Mouse (Mus musculus): Measurements from ENCODE around the gene Spns1. TPM values are rescaled to one million over a fixed set of nuclear protein-coding genes. Genes with fewer than 3 reads are reported as not detected.
"Not testable (repeated sequence)": the region's sequence is repeated elsewhere in the genome, so short reads cannot be mapped to it uniquely, and the experiment has no call there.

Spns1 gene
- 10 to 100 TPM; 87.5 to 89.6 TPM for total RNA-seq (2021)

DNA sequence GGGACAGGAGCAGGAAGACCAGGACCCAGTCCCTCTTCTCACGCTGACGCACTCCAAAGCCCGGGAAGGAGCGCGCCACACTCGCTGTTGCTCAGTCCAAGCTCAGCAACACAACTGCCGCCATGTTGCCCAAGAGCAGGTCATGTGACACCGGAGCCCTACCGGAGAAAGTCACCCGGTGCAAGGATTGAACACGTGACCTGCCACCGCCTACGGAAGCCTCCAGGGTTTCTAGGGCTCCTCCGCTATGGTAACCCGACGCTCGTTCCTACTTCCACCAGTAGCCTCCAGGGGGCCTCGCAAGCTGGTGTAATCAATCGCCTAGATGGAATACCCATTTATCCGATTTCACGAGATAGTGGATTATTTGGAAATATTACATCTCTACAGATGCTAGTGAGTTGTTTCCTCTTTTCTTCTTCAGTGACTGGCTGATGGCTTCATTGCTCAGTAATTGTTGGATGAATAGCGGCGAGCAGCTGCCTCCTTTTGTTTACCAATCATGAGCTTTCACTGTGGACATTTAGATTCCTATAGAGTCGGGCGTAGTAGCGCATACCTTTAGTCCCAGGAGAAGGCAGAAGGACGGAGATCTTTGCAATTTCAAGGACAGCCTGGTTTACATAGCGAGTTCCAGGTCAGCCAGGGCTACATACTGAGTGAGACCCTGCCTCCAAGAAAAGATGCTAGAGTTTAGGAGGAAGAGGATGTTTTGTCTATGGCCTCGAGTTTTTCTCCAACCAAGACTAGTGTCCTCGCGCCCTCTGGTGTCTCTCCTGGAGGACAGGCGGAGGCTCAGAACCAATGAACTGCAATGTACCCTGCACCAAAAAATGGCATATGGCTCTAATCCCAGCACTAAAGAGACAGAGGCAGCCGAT, at the start of gene Spns1:
Spns1 (minus strand) TSS at position 173 of the 881 bp plus-strand sequence.
- DNase-seq (ENCODE audit: extremely low spot score in 1 of 2, low spot score in 1 of 2) = peak; percentile 82 to 97

DNA sequence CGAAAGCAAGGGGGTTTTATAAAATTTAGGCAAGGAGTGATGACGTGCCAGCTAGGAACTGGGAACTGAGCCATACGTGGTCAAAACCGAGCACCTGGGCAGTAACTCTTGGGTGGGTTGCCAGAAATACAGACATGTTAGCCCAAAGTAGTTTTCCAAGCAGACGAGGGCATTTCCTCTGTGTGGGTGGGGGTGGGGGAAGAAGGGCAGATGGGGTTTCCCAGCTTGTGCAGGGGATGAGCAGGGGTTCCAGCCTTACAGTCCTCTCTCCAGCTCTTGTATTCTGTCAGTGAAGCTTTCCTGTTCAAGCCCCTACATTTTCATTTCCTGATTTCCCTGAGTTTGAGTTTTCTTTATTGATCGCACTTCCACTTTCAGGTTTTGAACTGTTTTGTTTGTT, 46.9 kb upstream of the Spns1 start:
- no peak for DNase-seq (ENCODE audit: extremely low spot score in 1 of 2, low spot score in 1 of 2)

- DNase-seq (ENCODE audit: extremely low spot score in 1 of 2, low spot score in 1 of 2) = no peak
Measured at GRCm38 (mm10) chr7:126421756-126422155, 44.5 kb upstream of the Spns1 start.

DNA sequence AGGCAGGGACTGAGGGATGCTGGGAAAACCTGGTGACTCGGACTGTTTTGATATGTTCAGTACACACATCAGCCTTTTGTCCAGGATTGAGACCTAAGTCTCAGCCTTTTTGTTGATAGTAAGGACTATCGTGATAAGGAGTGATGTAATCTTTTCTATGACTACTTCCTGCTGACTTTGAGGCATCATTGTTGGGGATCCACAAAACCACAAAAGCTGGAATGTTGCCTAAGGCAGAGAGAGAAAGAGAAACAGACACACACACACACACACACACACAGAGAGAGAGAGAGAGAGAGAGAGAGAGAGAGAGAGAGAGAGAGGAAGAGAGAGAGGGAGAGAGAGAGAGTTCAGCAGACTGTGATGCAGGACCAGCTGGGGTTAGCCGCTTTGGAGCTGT, 41.2 kb upstream of the Spns1 start:
- DNase-seq (ENCODE audit: extremely low spot score in 1 of 2, low spot score in 1 of 2) = no peak

- DNase-seq (ENCODE audit: extremely low spot score in 1 of 2, low spot score in 1 of 2) = no peak
Measured at GRCm38 (mm10) chr7:126417606-126418005, 40.4 kb upstream of the Spns1 start.

DNA sequence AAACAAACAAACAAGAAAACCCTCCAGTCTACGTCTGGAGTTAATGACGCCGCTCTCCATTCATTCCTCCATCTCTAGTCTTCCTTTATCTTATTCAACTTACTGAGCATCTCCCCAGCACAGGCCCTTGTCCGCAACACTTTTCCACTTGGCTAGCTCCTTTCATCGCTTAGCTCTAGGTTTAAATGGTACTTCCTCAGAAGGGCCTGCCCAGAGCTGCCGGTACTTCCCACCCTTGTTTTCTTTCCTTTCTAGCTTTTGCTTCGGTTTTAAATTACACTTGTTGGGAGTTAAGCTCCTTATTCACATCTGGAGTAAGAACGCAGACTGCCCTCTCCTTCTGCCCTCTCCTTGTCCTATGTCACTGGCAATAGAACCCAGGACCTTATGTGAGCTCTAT, 39.8 kb upstream of the Spns1 start:
- no peak for DNase-seq (ENCODE audit: extremely low spot score in 1 of 2, low spot score in 1 of 2)

DNA sequence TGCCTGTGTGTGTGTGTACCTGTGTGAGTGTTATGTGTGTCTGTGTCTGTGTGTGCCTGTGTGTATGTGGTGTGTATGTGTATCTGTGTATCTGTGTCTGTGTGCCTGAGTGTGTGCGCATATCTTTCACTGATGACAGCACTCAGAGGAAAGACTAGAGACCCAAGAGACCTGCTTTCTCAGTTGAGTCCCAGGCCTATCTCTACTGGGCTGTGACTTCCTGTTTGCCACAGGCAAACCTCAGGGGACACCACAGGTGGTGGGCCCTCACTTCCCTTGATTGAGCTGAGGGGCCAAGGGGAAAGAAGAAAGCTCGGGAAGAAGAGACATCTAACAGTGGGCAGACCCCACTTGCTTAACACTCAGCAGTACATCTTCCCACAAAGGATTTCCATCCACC, 39.4 kb upstream of the Spns1 start:
- no peak for DNase-seq (ENCODE audit: extremely low spot score in 1 of 2, low spot score in 1 of 2)

DNA sequence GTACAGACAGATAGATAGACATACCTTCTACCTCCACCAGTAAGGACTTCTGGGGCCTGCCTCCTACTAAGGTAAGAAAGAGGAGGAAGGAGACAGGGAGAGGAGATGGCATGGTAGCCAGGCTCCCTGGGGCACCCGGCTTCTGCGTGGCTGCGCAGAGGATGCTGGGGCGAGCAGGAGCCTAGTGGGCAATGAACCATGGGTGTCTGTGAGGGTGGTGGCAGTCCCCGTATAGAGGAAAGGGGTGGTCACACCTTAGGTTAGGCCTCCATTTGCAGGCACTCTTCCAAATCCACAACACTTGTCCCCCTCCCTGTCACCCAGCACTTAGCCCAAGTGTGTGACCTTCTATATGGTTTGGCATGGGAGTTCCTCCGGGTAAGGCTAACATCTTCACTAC, 37.5 kb upstream of the Spns1 start, which contains the start of gene Cd19:
Cd19 (minus strand) TSS at position 165 of the 400 bp plus-strand sequence.
- DNase-seq (ENCODE audit: extremely low spot score in 1 of 2, low spot score in 1 of 2) = no peak

DNA sequence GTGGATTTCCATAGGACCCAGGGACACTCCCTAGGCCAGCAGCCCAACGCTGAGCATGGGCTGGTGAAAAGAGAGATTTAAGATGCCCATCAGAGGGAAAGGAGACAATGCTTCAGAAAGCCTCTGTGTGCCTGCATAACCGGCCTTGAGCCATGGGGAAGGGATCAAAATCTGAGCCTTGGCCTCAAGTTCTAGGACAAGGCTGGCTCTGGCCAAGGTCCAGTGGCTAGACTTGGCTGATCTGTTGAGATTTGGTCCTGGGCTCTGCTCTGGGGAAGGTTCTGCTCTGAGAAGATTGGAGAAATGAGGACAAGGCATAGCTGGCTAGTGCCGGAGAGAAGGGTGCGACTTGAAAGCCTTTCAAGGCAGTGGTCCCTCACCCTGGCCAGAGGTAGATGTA, 33.8 kb upstream of the Spns1 start:
- no peak for DNase-seq (ENCODE audit: extremely low spot score in 1 of 2, low spot score in 1 of 2)

GRCm38 (mm10) chr7:126408686-126409085, 31.4 kb upstream of the Spns1 start:
- no peak for DNase-seq (ENCODE audit: extremely low spot score in 1 of 2, low spot score in 1 of 2)

- not testable (repeated sequence) for DNase-seq (ENCODE audit: extremely low spot score in 1 of 2, low spot score in 1 of 2)
Measured at GRCm38 (mm10) chr7:126402518-126402917, 25.3 kb upstream of the Spns1 start.

DNA sequence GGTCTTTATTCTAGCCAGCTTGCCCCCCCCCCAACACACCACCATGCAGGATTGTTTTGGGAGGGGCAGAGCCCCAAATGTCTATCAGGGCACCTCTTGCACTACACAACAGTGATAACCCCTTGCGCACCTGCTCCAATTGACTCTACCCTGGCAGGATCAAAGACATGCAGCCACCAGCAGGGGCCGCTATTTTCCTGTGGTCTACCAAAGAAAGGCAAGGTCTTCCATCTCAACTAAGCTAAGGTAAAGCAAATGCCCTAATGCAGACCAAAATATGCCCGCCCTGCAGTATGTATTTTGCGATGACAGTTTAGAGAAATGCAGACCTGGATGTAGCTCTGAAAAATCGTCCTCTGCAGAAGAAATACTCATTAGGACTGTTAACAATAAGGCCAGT, 22.3 kb upstream of the Spns1 start:
- DNase-seq (ENCODE audit: extremely low spot score in 1 of 2, low spot score in 1 of 2) = peak; percentile 66 to 93

DNA sequence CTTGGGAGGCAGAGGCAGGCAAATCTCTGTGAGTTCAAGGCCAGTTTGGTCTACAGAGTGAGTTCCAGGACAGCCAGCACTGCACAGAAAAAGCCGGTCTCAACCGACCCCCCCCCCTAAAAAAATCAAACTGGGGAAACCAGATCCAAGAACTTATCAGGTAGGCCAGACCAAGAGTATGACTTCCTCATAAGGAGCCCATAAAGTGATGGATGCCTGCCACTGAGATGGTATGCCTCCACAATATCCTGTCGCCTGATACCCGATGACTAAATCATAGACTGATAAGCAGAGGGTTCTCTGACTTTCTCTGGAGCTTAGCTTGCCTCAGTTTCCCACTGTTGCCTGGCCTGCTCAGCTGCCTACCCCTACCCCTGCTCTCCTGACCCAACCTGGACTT, 20.6 kb upstream of the Spns1 start:
- no peak for DNase-seq (ENCODE audit: extremely low spot score in 1 of 2, low spot score in 1 of 2)

DNA sequence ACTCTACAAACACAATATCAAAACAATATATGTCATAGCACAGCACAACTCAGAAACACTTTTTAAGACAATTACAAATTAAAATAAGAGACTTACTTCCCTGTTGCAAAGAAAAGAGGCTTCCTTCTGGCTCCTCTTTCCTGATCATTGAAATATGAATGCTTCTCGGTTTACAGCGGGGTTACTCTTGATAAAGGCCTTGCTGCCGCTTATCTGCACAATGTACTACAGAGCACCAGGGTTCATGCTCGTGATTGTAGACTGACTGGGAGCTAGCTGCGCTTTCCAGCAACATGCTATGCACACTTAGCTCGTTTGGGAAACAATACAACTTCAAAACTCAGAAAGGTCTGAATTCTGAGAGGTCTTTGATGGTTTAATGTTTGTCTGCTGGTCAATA, 20.0 kb upstream of the Spns1 start:
- no peak for DNase-seq (ENCODE audit: extremely low spot score in 1 of 2, low spot score in 1 of 2)

GRCm38 (mm10) chr7:126396298-126397119, 19.3 kb upstream of the Spns1 start, which contains the start of gene Nfatc2ip:
Gene Nfatc2ip (minus strand): TSS chr7:126396737.
- DNase-seq (ENCODE audit: extremely low spot score in 1 of 2, low spot score in 1 of 2) = peak; percentile 85 to 92

- not testable (repeated sequence) for DNase-seq (ENCODE audit: extremely low spot score in 1 of 2, low spot score in 1 of 2)
Measured at GRCm38 (mm10) chr7:126392086-126392884, 15.0 kb upstream of the Spns1 start.

GRCm38 (mm10) chr7:126388185-126388584, 10.9 kb upstream of the Spns1 start:
- DNase-seq (ENCODE audit: extremely low spot score in 1 of 2, low spot score in 1 of 2) = no peak

- DNase-seq (ENCODE audit: extremely low spot score in 1 of 2, low spot score in 1 of 2) = no peak
Measured at GRCm38 (mm10) chr7:126383565-126383964, 6.3 kb upstream of the Spns1 start.

GRCm38 (mm10) chr7:126376903-126377277, 360 bp downstream of the Spns1 start:
- no peak for DNase-seq (ENCODE audit: extremely low spot score in 1 of 2, low spot score in 1 of 2)

DNA sequence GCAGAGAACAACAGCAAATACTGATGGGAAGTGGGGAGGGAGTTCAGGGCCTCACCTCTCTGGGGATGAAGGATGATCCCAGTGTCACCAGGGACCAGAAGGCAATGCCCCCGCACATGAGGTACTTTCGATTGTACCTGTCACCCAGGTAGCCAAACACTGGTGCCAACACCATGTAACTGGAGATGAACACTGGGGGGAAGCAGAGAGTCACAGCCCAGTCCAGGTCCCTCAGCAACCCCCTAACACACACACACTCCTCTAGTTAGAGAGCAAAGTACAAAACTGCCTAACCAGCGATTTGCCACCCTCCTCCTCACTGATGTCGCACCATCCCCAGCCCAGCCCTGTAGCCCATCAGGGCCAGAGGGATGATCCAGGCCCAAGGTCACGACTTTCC, 2.2 kb downstream of the Spns1 start:
- no peak for DNase-seq (ENCODE audit: extremely low spot score in 1 of 2, low spot score in 1 of 2)

- DNase-seq (ENCODE audit: extremely low spot score in 1 of 2, low spot score in 1 of 2) = no peak
Measured at GRCm38 (mm10) chr7:126374526-126374925, 2.7 kb downstream of the Spns1 start.
